Mouse (Mus musculus) small intestine, adult 10 weeks (tissue): ENCODE measurements around the gene Fars2. TPM values are rescaled to one million over a fixed set of nuclear protein-coding genes. Genes with fewer than 3 reads are reported as not detected.

ENCODE experiments used
- polyA plus RNA-seq: library from polyadenylated mRNA; stranded (reverse); fragments of 350-450 nt; fragmentation: Illumina TruSeq; extraction: RNeasy Lipid Tissue Mini Kit (QIAGEN cat#74804); gene quantifications from one replicate; pipeline ENCODE4 v1.2.3, GENCODE M21; 2014; ENCODE audit warnings: low replicate concordance

The Fars2 gene
- 14.4 TPM for polyA plus RNA-seq

DNA sequence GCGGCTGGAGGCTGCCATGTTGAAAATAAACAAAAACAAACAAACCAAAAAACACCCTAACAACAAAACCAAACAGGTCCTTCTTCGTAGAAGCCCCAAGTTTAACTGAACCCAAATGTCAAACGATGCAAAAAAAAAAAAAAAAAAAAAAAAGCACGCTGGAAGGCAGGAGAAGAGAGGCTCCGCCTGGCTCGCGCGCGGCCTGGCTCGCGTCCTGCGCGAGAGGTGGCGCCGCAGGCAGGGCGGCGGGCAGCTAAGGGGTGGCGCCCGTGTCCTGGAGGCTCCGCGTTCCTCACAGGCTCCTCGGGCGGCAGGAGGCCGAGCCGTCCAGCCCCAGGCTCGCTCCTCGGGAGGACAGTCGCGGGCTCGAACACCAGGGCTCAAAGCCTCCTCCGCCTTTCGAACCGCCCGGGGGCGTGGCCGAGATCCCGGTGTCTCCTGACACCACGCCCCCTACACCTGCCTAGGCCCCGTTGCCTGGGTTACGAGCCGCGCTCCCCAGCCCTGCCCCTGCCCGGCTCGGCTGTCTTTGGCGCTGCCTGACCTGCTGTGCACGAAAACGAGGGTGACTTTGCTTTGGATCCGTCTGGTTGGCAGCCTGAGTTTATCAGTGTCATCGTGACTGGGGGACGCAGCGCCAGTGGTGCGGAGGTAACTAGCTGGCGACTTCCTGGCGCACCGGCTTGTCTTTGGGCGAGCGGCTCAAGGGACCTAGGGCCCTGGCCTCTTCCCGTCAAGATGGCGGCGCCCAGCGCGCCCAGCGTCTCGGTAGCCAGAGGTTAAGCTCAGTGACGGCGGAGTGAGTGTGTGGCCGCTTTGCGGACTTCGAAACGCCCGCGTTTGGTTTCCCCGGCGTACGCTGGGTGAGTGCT is at the start of gene Fars2, which contains the start of gene Lyrm4:
Fars2 (plus strand) TSS at position 270 of the 872 bp plus-strand sequence.
Lyrm4 (minus strand) TSS at position 384 of the 872 bp plus-strand sequence.

DNA sequence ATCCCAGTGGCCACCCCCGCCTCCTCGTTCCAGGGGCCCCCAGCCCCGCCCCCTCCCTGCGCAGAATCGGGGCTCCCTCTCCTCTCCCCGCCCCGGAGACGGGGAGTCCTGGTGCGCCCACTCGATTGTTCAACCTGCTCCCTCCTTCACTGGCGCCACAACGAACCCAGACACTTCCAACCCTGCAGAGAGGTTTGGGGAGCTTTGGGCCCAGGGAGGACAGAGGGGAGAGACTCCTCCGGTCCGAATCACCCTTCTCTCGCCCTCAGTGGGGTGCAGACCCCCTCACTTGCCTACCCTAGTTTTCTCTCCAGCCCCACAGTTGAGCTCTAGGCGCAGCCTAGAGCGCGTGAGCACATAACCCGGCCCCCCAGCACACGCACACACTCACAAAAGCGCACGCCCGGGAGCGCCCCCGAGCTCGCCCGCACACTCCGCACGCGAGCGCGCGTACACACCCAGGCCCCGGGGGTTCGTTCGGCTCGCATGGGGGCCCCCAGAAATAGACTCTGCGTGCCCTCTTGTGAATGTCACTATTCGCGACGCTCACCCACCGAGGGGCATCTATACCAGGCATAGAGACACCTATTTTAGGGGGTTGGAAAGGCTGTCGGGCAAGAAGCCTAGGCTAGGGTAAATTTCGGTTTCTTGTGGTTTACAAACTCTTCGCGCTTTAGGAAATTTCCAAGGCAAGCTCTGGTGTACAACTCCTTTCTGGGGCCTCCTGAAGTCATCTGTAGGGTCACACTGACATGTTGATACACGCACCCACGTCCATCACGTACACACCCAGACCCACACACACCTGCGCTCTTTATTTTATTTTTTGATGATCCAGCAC is 617.7 kb downstream of the Fars2 start, which contains the start of gene Nrn1:
Nrn1 (minus strand) TSS at position 401 of the 841 bp plus-strand sequence.

Other genes starting within 250 kb of the Fars2 start
- gene Rpp40, start 211.1 kb upstream of the Fars2 start, polyA plus RNA-seq, result 6.2 TPM
- not detected for gene Ppp1r3g, start 158.6 kb upstream of the Fars2 start, polyA plus RNA-seq
- 11.6 TPM for gene Lyrm4, start 114 bp downstream of the Fars2 start, polyA plus RNA-seq